Mouse (Mus musculus): Measurements from ENCODE around the gene Bub1.

DNA sequence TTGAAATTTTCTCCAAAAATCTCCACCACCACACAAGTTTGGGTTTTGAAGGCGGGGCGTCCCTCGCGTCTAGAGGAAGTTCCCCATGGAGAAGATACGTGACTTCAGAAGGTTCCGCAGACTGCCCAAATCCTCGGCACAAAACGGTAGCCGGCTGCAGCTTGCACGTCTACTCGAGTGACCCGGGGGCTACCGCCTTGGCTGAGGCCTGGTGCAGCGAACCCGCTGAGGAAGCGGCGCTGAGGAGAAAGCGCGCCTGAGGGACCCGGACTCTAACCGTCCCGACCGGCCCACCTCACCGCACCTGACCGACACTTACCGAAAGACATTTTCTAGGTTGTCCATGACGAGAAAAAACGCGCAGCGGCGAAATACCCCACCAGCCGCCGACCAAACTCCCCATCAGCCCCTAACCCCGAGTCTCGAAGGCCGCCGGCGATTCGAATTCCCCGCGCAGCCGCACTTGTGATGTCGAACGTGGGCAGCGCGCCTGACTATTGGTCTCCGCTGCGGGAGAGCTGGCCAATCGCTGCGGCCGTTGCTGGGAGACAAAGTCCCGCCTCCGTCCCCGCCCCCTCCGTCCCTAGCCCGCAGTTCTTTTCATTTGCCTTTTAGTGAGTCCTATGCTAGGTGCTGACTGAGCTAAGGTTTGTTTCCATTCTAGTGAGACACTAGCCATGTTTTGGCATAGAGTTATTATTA is at the start of gene Bub1:
- no peak for TF ChIP-seq GATA1 (IDR thresholded peaks at IDR 0.05; ENCODE audit: borderline replicate concordance, low read length)
- TF ChIP-seq FLI1 (IDR thresholded peaks at IDR 0.05; ENCODE audit: low read length): no peak
